Mouse (Mus musculus) limb, embryonic 13.5 days (tissue): ENCODE results near the gene Mmp21. TPM values are rescaled to one million over a fixed set of nuclear protein-coding genes. Genes with fewer than 3 reads are reported as not detected.

Source experiments
- ATAC-seq: fragments of 200-750 bp; cut with Nextera tagmentation; 2 replicates; pipeline ENCODE4 v1.8.0; 2017; ENCODE audit warnings: low read depth, moderate number of reproducible peaks, moderate TSS enrichment; ENCODE audit not compliant: low FRiP score
- H3K27ac ChIP-seq: fragments of 300-500 bp; sonication (generic); 2 replicates; pipeline ENCODE4 v1.5.1; 2015; ENCODE audit warnings: inconsistent platforms, mild to moderate bottlenecking, moderate library complexity
- H3K27me3 ChIP-seq: fragments of 300-500 bp; sonication (generic); 2 replicates; pipeline ENCODE4 v1.6.1; 2015; ENCODE audit warnings: mild to moderate bottlenecking, inconsistent platforms
- H3K36me3 ChIP-seq: fragments of 300-500 bp; sonication (generic); 2 replicates; pipeline ENCODE4 v1.6.1; 2015; ENCODE audit warnings: inconsistent platforms, mild to moderate bottlenecking, moderate library complexity
- H3K4me1 ChIP-seq: fragments of 300-500 bp; sonication (generic); 2 replicates; pipeline ENCODE4 v1.6.1; 2015; ENCODE audit warnings: inconsistent platforms
- H3K4me2 ChIP-seq: fragments of 300-500 bp; sonication (generic); replicated peaks from 2 replicates; pipeline ENCODE4 v1.6.1; 2015; ENCODE audit warnings: inconsistent platforms, mild to moderate bottlenecking, moderate library complexity
- H3K4me3 ChIP-seq: fragments of 300-500 bp; sonication (generic); 2 replicates; pipeline ENCODE4 v1.5.1; 2015; ENCODE audit warnings: moderate library complexity, mild to moderate bottlenecking, inconsistent platforms
- H3K9ac ChIP-seq: fragments of 300-500 bp; sonication (generic); 2 replicates; pipeline ENCODE4 v1.6.1; 2015; ENCODE audit warnings: mild to moderate bottlenecking, inconsistent platforms
- H3K9me3 ChIP-seq: fragments of 300-500 bp; sonication (generic); 2 replicates; pipeline ENCODE4 v1.6.1; 2016; ENCODE audit warnings: inconsistent platforms
- WGBS: fragments of 180-500 bp; shearing (Covaris S2); methylation state at CpG from one replicate; pipeline ENCODE4 v1.1.7; 2015; 5-methylcytosine and 5-hydroxymethylcytosine counted together
- polyA plus RNA-seq: library from polyadenylated mRNA; unstranded; fragments of >200 nt; fragmentation: Nextera tagmentation; extraction: Ambion mirVana; gene quantifications from 2 replicates; pipeline ENCODE4 v1.2.1, GENCODE M21; 2015

Gene Mmp21
- polyA plus RNA-seq: not detected in 2 replicates

- H3K9ac ChIP-seq: no peak within 1 kb of the TSS
These were observed at the start of gene Mmp21 for GRCm38 (mm10) chr7:133679961-133680360. Gene Mmp21, minus strand, starts transcription at chr7:133680061.

GRCm38 (mm10) chr7:133729351-133729750, 49.5 kb upstream of the Mmp21 start:
- Histone ChIP-seq H3K9me3 (no peaks in the 10 kb centered on the region), H3K27me3 (no peaks in the 10 kb centered on the region), H3K9ac (no peak overlapping the region), H3K4me3 (no peak overlapping the region), H3K36me3 (peaks cover 10% of the 10 kb centered on the region), H3K4me1 (peaks cover 15% of the 10 kb centered on the region), H3K4me2 (no peak overlapping the region), H3K27ac (no peak overlapping the region)
- WGBS: 73% methylated on average over 5 of the region's 5 CpGs
- ATAC-seq: no peak

More at GRCm38 (mm10) chr7:133679961-133680360, at the start of gene Mmp21:
- Histone ChIP-seq H3K4me2 (no peak within 1 kb of the TSS), H3K36me3 (peaks cover 18% of the 10 kb centered on the region), H3K27ac (no peak within 1 kb of the TSS), H3K4me1 (no peaks in the 10 kb centered on the region), H3K27me3 (no peaks in the 10 kb centered on the region), H3K9me3 (peaks cover 3% of the 10 kb centered on the region; the same call in 1 of the 2 replicates), H3K4me3 (no peak within 1 kb of the TSS)
- no peak for ATAC-seq
- 48% methylated on average over 3 of the region's 3 CpGs for WGBS

GRCm38 (mm10) chr7:133727027-133727426, 47.2 kb upstream of the Mmp21 start:
- H3K9ac ChIP-seq: no peak overlapping the region
- H3K4me3 ChIP-seq: no peak overlapping the region
- WGBS: 80% methylated on average over 6 of the region's 6 CpGs
- no peak for ATAC-seq
- no peaks in the 10 kb centered on the region for H3K9me3 ChIP-seq
- peaks cover 22% of the 10 kb centered on the region for H3K4me1 ChIP-seq
- H3K27me3 ChIP-seq: no peaks in the 10 kb centered on the region
- H3K4me2 ChIP-seq: no peak overlapping the region
- H3K36me3 ChIP-seq: peaks cover 24% of the 10 kb centered on the region
- no peak overlapping the region for H3K27ac ChIP-seq

- 63% methylated on average over 10 of the region's 10 CpGs for WGBS
- H3K9ac ChIP-seq: no peak overlapping the region
- ATAC-seq: no peak
These were observed 45.7 kb upstream of the Mmp21 start for GRCm38 (mm10) chr7:133725571-133725970.

GRCm38 (mm10) chr7:133724844-133725243, 45.0 kb upstream of the Mmp21 start:
- H3K27me3 ChIP-seq: no peaks in the 10 kb centered on the region
- WGBS: 68% methylated on average over 10 of the region's 10 CpGs
- H3K9me3 ChIP-seq: no peaks in the 10 kb centered on the region
- H3K27ac ChIP-seq: no peak overlapping the region
- no peak overlapping the region for H3K4me2 ChIP-seq
- no peak overlapping the region for H3K9ac ChIP-seq
- peaks cover 44% of the 10 kb centered on the region for H3K36me3 ChIP-seq
- no peak for ATAC-seq
- no peak overlapping the region for H3K4me3 ChIP-seq
- peaks cover 22% of the 10 kb centered on the region for H3K4me1 ChIP-seq

More at GRCm38 (mm10) chr7:133725571-133725970, 45.7 kb upstream of the Mmp21 start:
- H3K9me3 ChIP-seq: no peaks in the 10 kb centered on the region
- no peaks in the 10 kb centered on the region for H3K27me3 ChIP-seq
- no peak overlapping the region for H3K4me2 ChIP-seq
- peaks cover 37% of the 10 kb centered on the region for H3K36me3 ChIP-seq
- H3K4me3 ChIP-seq: no peak overlapping the region
- H3K4me1 ChIP-seq: peaks cover 22% of the 10 kb centered on the region
- H3K27ac ChIP-seq: no peak overlapping the region

GRCm38 (mm10) chr7:133720616-133721015, 40.8 kb upstream of the Mmp21 start:
- H3K27me3 ChIP-seq: no peaks in the 10 kb centered on the region
- ATAC-seq: no peak
- no peaks in the 10 kb centered on the region for H3K9me3 ChIP-seq
- 86% methylated on average over 11 of the region's 11 CpGs for WGBS
- no peak overlapping the region for H3K27ac ChIP-seq
- no peak overlapping the region for H3K4me2 ChIP-seq
- no peak overlapping the region for H3K4me3 ChIP-seq
- H3K4me1 ChIP-seq: peaks cover 19% of the 10 kb centered on the region
- peaks cover 87% of the 10 kb centered on the region for H3K36me3 ChIP-seq
- no peak overlapping the region for H3K9ac ChIP-seq

GRCm38 (mm10) chr7:133718580-133718979, 38.7 kb upstream of the Mmp21 start:
- 94% methylated on average over 1 of the region's 1 CpGs for WGBS
- Histone ChIP-seq H3K4me1 (no peaks in the 10 kb centered on the region), H3K9me3 (no peaks in the 10 kb centered on the region), H3K4me3 (no peak overlapping the region), H3K4me2 (no peak overlapping the region), H3K36me3 (peaks cover 95% of the 10 kb centered on the region), H3K27me3 (no peaks in the 10 kb centered on the region), H3K9ac (no peak overlapping the region), H3K27ac (no peak overlapping the region)
- ATAC-seq: no peak

- Histone ChIP-seq H3K4me1 (no peaks in the 10 kb centered on the region), H3K36me3 (peaks cover 91% of the 10 kb centered on the region), H3K27ac (no peak overlapping the region), H3K27me3 (no peaks in the 10 kb centered on the region), H3K4me3 (no peak overlapping the region), H3K9ac (no peak overlapping the region), H3K9me3 (no peaks in the 10 kb centered on the region), H3K4me2 (no peak overlapping the region)
- no peak for ATAC-seq
- 76% methylated on average over 4 of the region's 4 CpGs for WGBS
These were observed 35.5 kb upstream of the Mmp21 start for GRCm38 (mm10) chr7:133715387-133715786.

- Histone ChIP-seq H3K27me3 (no peaks in the 10 kb centered on the region), H3K27ac (no peak overlapping the region), H3K4me3 (0 out of 2 replicates have a peak overlapping the region, but pooled peaks have one; percentile 85), H3K4me1 (peaks cover 10% of the 10 kb centered on the region), H3K36me3 (peaks cover 10% of the 10 kb centered on the region), H3K9me3 (no peaks in the 10 kb centered on the region; the same call in 1 of the 2 replicates), H3K9ac (no peak overlapping the region), H3K4me2 (no peak overlapping the region)
- 89% methylated on average over 2 of the region's 2 CpGs for WGBS
- ATAC-seq: no peak
These were observed 27.4 kb upstream of the Mmp21 start for GRCm38 (mm10) chr7:133707301-133707700.

GRCm38 (mm10) chr7:133703906-133704305, 24.0 kb upstream of the Mmp21 start:
- Histone ChIP-seq H3K36me3 (peaks cover 7% of the 10 kb centered on the region), H3K4me1 (peaks cover 3% of the 10 kb centered on the region; the same call in 1 of the 2 replicates), H3K27ac (no peak overlapping the region), H3K9ac (no peak overlapping the region), H3K4me3 (no peak overlapping the region), H3K4me2 (no peak overlapping the region), H3K27me3 (no peaks in the 10 kb centered on the region), H3K9me3 (no peaks in the 10 kb centered on the region; the same call in 1 of the 2 replicates)
- no peak for ATAC-seq
- WGBS: 94% methylated on average over 7 of the region's 7 CpGs

- WGBS: 86% methylated on average over 10 of the region's 10 CpGs
- ATAC-seq: no peak
These were observed 22.5 kb upstream of the Mmp21 start for GRCm38 (mm10) chr7:133702333-133702732.

GRCm38 (mm10) chr7:133701366-133701765, 21.5 kb upstream of the Mmp21 start:
- Histone ChIP-seq H3K4me1 (no peaks in the 10 kb centered on the region), H3K9me3 (no peaks in the 10 kb centered on the region), H3K27me3 (no peaks in the 10 kb centered on the region), H3K4me2 (no peak overlapping the region), H3K36me3 (peaks cover 20% of the 10 kb centered on the region), H3K9ac (no peak overlapping the region), H3K27ac (no peak overlapping the region), H3K4me3 (no peak overlapping the region)
- ATAC-seq: no peak
- 93% methylated on average over 7 of the region's 7 CpGs for WGBS

More at GRCm38 (mm10) chr7:133702333-133702732, 22.5 kb upstream of the Mmp21 start:
- Histone ChIP-seq H3K4me2 (no peak overlapping the region), H3K27me3 (no peaks in the 10 kb centered on the region), H3K4me3 (no peak overlapping the region), H3K27ac (no peak overlapping the region), H3K9me3 (no peaks in the 10 kb centered on the region), H3K4me1 (no peaks in the 10 kb centered on the region), H3K9ac (no peak overlapping the region), H3K36me3 (peaks cover 13% of the 10 kb centered on the region)

GRCm38 (mm10) chr7:133699885-133700284, 20.0 kb upstream of the Mmp21 start:
- Histone ChIP-seq H3K4me2 (no peak overlapping the region), H3K36me3 (peaks cover 20% of the 10 kb centered on the region), H3K27ac (no peak overlapping the region), H3K9ac (no peak overlapping the region), H3K27me3 (no peaks in the 10 kb centered on the region), H3K4me3 (no peak overlapping the region), H3K9me3 (no peaks in the 10 kb centered on the region), H3K4me1 (no peaks in the 10 kb centered on the region)
- 79% methylated on average over 4 of the region's 4 CpGs for WGBS
- ATAC-seq: no peak
